Mouse (Mus musculus) gastrocnemius, postnatal 10 days (tissue): ENCODE data around the gene Auts2. TPM values are rescaled to one million over a fixed set of nuclear protein-coding genes. Genes with fewer than 3 reads are reported as not detected.

ENCODE experiments used
- DNase-seq: peaks from one replicate; pipeline ENCODE4 v3.0.0; 2021; ENCODE audit warnings: mixed read lengths
- total RNA-seq, 2 experiments: library from RNA; stranded (reverse); gene quantifications; 2 replicates each; pipeline ENCODE4 v1.2.3; 2021

The Auts2 gene
- total RNA-seq, 2 experiments from 2014 or later: 36.2 to 49.1 TPM

GRCm38 (mm10) chr5:131597503-131597902 is 945.6 kb downstream of the Auts2 start:
- no peak for DNase-seq

DNA sequence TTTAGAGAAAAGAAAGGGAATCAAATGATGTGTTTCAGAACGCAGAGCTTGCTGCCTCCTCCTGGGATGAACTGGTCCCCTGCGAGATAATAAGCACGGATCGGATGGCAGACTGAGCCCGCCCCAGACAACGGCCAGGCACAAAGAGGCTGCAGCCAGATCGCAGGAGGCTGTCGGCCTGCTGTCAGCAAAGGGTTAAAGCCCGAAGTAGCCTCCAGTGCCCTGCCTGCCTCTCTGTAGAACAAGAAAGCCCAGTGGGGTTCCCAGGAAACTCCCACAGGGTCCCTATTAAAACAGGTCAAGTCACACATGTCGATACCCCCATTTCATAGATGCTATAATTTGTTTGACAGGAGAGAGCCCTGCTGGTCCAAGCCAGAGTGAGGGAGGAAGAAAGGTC is 946.6 kb downstream of the Auts2 start:
- no peak for DNase-seq

DNA sequence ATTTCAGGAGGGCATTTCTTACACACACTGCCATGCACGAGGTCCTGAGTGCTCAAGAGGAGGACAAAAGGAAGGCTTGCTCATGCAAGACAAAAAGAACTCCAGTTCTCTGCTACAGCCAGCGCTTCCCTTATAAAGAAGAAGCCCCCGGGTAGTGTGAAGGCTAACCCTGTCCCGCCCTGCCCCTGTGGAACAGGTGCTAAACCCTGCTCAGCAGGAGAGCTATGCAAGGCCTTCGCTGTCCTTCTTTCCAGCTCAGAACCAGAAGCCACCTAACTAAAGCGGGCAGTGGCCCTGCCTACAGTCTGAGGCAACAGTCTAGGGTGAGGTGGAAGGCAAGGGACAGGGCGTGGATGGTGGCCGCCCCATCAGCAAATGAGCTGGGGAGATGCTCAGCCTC is 947.4 kb downstream of the Auts2 start:
- DNase-seq: no peak

DNA sequence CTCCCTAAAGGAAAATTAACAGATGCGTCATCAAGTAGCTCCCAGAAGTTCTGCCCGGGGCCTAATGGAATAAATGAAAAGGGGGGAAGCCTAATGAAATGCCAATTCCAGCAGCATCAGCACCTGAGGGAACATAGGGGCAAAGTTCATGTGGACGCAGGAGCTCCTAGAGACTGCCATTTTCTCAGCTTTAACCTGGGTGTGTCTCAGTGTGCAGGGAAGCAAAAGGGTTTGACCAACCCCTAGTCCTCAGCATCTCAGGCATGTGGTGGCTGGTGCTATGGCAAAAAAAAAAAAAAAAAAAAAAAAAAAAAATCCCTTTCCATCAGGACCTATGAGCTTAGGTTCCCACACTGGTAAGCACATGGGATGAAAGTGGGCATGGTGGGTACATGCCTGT is 948.5 kb downstream of the Auts2 start:
- no peak for DNase-seq

- DNase-seq: no peak
These were observed 949.9 kb downstream of the Auts2 start for GRCm38 (mm10) chr5:131593261-131593660.

GRCm38 (mm10) chr5:131589948-131590467 is 953.1 kb downstream of the Auts2 start:
- DNase-seq: no peak

GRCm38 (mm10) chr5:131586332-131586700 is 956.8 kb downstream of the Auts2 start:
- DNase-seq: no peak

GRCm38 (mm10) chr5:131585684-131586331 is 957.3 kb downstream of the Auts2 start:
- peak; percentile 30 for DNase-seq

DNA sequence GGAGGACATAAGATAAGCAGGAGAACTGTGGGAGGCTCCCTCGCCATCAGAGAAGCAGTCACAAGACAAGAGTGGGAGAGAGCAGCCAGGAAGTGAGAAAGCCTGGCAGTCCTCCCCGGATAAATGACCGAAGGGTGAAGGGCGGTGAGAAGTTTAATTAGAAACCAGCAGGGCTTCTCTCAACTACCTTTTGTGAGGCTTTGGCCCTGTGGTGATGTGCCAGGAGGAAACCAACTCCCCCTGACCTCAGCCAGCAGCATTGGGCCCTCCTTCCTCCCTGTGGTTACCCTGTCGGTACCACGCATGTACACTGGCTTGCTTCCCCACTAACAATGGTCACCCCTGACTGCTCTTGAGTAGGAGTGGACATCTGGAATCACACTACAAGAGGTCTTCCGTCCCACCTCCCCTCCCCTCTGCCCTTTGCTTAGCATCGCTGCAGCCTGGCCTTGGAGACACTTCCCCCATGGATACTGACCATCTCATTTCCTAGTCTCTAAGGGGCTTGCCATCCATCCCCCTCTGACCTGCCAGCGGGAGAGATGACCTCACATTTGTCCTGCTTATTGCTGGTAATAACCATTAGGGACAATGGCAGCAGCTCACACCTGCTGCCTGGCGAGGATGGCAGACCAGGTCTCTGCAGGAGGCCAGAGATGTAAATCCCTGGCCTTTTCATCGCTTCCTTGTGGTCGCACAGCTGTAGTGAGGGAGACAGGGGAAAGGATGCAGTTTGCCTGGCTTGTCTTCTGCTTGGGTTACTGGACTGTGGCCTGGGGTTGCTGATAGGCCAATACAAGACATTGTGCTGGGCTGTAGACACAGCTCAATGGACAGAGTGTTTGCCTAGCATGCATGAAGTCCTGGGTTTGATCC is 958.6 kb downstream of the Auts2 start:
- DNase-seq: no peak

- DNase-seq: no peak
These were observed 961.8 kb downstream of the Auts2 start for GRCm38 (mm10) chr5:131581110-131582050.

- no peak for DNase-seq
These were observed 964.4 kb downstream of the Auts2 start for GRCm38 (mm10) chr5:131578737-131579136.

GRCm38 (mm10) chr5:131575733-131576265 is 967.3 kb downstream of the Auts2 start:
- no peak for DNase-seq

GRCm38 (mm10) chr5:131575086-131575514 is 968.0 kb downstream of the Auts2 start:
- DNase-seq: no peak

DNA sequence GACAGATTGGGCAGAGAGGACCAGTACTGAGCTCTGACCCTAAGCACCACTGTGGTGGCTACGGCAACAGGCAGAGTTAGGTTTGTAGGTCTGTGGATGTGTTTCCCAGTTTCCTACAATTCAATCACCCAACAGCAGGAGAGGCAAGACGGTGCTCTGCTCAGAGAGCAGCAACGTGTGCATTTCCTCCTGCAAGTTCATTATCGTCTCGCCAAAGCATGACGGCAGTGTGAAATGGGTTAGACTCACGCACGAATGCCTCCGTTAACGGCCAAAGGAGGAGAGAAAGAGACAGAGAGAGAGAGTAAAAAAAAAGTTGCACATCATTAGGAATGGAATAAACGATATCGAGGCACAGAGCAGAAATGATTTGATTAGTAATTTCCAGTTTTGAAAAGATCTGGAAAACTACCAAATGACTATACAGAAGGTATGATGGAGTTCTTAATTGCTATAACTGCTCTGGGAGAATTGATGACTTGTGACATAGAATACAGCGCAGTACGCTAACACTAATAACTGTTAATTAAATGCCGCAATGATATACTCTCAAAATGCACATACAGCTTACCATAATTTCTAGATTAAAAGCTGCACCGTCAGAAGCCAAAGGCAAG is 968.6 kb downstream of the Auts2 start:
- DNase-seq: no peak

DNA sequence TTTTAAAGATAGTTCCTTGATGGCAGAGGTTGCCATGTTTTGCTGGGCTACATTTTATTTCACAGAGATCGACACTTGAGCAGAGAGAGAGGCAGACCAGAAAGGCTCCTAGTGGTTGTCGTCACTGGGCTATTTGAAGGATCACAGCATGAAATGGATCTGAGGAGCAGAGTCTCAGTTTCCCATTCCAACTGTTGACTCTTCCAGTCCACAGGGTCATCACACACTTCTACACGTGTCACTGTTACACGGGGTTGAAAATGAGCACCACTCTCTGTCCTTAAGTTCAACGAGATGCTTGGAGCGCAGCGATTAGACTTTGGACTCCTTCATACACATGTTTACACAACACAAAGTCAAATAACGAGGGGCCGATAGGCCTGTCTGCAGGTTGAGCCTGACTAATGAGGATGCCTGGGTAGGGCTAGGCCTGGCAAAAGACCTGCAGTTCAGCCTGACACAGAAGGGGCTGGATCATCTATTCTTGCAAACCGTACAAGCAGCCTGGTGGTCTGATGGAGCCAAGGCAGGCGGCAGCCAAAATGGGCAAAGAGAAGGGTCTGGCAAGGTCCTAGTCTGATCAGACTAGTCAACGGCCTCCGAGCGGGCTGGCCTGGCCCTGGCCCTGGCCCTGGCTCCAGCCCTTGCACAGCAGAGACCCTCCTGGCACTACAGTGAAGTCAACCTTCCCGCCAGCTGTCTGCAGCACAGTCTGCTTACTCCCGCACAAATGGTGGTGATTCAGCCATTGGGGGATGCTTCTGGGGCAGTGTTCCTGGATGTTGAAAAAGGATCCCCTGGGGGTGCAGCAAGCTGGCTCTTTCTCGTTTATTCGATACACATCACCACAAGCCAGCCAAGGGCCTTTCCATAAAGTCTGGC is 969.6 kb downstream of the Auts2 start:
- peak; percentile 16 for DNase-seq

- DNase-seq: no peak
These were observed 977.1 kb downstream of the Auts2 start for GRCm38 (mm10) chr5:131566032-131566431.

- no peak for DNase-seq
These were observed 979.4 kb downstream of the Auts2 start for GRCm38 (mm10) chr5:131563630-131564252.

DNA sequence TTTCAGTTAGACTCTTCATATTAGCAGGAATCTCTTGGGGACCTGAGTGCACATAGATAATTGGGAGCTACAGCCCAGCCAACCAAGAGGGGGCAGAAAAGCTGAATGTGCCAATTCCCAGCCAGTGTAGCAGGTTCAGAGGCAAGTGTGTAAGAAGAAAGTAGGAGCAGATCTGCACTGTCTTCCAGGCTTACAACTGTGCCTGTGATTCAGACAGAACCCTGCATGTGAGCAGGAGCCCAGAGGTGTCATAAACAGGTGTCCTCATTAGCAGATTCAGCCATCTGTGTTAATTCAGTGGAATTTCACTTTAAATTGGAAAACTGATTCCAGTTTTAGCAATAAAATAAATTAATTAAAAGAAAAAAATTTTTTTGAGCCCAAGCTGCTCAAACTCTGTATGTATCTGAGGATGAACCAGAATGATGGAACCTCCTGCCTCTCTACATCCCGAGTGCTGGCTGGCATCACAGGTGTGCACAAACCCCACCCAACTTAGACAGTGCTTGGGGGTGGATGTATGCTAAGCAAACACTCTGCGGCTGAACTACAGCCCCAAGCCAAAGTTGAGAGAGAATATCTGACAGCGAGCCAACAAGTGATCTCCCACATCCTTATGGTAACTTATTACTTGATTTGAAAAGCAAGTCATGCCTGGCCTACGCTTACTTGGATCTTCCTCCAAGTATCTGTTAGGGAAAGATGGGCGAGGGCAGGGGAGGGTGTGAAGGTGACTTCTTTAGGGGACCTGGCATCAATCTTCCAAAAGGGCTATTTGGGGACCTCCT is 982.2 kb downstream of the Auts2 start:
- DNase-seq: no peak
